Mouse (Mus musculus): ENCODE results near the gene Phldb2.

DNA sequence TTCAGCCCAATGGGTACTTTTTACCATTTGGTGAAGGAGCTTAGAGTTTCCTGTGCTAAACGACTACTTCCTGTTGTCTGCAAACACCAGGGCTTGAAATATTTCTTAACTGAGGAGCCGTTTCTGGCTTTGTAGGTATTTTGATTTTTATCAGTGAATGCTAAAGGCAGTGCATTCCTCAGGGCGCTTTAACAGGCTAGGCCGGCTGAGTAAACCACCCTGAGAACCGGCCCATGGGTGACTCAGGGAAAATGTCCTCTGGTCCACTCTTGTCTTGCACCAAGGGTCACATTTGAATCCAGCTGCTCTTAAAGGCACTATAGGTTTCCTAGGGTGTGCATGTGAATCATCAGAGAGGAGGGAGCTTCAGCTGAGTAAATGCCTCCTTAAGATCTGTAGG lies 66.8 kb downstream of the Phldb2 start:
- no peak for TF ChIP-seq CTCF (IDR thresholded peaks at IDR 0.05; ENCODE audit: low read depth)
- no peak for TF ChIP-seq EP300 (IDR thresholded peaks at IDR 0.05; ENCODE audit: low read depth)
